Mouse (Mus musculus) forebrain, embryonic 13.5 days (tissue): ENCODE results near the gene Bard1. TPM values are rescaled to one million over a fixed set of nuclear protein-coding genes. Genes with fewer than 3 reads are reported as not detected.
A peak's percentile ranks its signal among the peaks of the same experiment; 100 is the strongest.

Experiments used
- ATAC-seq: fragments of 200-750 bp; cut with Nextera tagmentation; 2 replicates; pipeline ENCODE4 v1.8.0; 2017
- H3K27ac ChIP-seq: fragments of 300-500 bp; sonication (generic); 2 replicates; pipeline ENCODE4 v1.5.1; 2015; ENCODE audit warnings: inconsistent platforms, mild to moderate bottlenecking, moderate library complexity
- H3K27me3 ChIP-seq: fragments of 300-500 bp; sonication (generic); 2 replicates; pipeline ENCODE4 v1.6.1; 2015; ENCODE audit warnings: mild to moderate bottlenecking, inconsistent platforms
- H3K36me3 ChIP-seq: fragments of 300-500 bp; sonication (generic); 2 replicates; pipeline ENCODE4 v1.6.1; 2015; ENCODE audit warnings: mild to moderate bottlenecking, inconsistent platforms; ENCODE audit not compliant: poor library complexity, severe bottlenecking
- H3K4me1 ChIP-seq: fragments of 300-500 bp; sonication (generic); 2 replicates; pipeline ENCODE4 v1.6.1; 2015; ENCODE audit warnings: inconsistent platforms
- H3K4me2 ChIP-seq: fragments of 300-500 bp; sonication (generic); 2 replicates; pipeline ENCODE4 v1.6.1; 2015; ENCODE audit warnings: inconsistent platforms, mild to moderate bottlenecking, moderate library complexity
- H3K4me3 ChIP-seq: fragments of 300-500 bp; sonication (generic); 2 replicates; pipeline ENCODE4 v1.5.1; 2015; ENCODE audit warnings: mild to moderate bottlenecking, inconsistent platforms
- H3K9ac ChIP-seq: fragments of 300-500 bp; sonication (generic); 2 replicates; pipeline ENCODE4 v1.6.1; 2015; ENCODE audit warnings: mild to moderate bottlenecking, inconsistent platforms
- H3K9me3 ChIP-seq: fragments of 300-500 bp; sonication (generic); replicated peaks from 2 replicates; pipeline ENCODE4 v1.6.1; 2016; ENCODE audit warnings: inconsistent platforms
- WGBS: fragments of 180-500 bp; shearing (Covaris S2); methylation state at CpG from one replicate; pipeline ENCODE4 v1.1.7; 2015; 5-methylcytosine and 5-hydroxymethylcytosine counted together
- polyA plus RNA-seq: library from polyadenylated mRNA; unstranded; fragments of >200 nt; fragmentation: Nextera tagmentation; extraction: Ambion mirVana; gene quantifications from 2 replicates; pipeline ENCODE4 v1.2.1, GENCODE M21; 2015

Bard1 gene
- 2.5 and 2.6 TPM in 2 replicates for polyA plus RNA-seq

DNA sequence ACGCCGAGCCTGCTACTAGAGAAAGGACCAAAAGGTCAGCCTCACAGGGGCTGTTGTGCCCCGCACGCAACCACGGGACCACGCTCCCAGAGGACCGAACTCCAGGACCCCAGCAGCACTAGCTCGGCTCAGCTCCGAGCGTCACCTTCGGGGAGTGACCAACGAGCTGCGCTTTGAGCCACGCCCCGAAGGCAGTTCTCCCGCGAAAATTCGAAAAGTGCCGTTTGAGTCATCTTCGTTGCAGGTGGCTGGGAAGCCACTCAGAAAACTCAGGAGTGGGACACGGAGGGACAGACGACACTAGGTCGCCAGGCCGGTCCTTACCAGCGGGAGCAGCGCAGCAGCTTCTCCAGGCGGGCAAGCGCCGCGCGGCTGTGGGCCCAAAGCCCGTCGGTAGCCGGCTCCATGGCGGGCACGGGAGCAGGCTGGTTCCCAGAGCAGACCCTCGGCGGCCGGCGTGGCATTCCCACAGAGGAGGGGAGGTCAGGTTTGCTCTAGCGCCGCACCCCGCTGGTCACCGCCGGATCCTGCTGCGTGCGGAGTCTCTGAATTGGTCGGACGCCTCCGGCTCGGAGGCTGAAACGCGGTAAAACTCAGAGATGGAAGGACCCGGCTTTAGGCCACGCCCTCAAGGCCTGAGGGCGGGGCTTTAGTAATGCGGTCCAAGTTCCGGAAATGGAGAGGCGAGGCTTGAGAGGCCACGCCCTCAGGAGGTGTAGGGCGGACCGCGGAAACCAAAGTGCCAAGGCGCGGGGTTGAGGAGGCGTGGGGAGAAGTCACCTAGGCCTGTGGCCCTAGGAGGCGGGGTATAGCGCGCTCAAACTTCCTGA is at the start of gene Bard1:
Bard1 (minus strand) TSS at position 803 of the 830 bp plus-strand sequence.
- ATAC-seq: peak; percentile 94
- Histone ChIP-seq H3K27ac (peak within 1 kb of the TSS; percentile 51), H3K4me3 (peak within 1 kb of the TSS; percentile 79), H3K9ac (peak within 1 kb of the TSS; percentile 74), H3K36me3 (no peaks in the 10 kb centered on the region), H3K9me3 (no peaks in the 10 kb centered on the region), H3K4me2 (peak within 1 kb of the TSS; percentile 76), H3K4me1 (peaks cover 24% of the 10 kb centered on the region), H3K27me3 (no peaks in the 10 kb centered on the region)
- WGBS: under 1% methylated on average over 69 of the region's 69 CpGs

- Histone ChIP-seq H3K27ac (no peak overlapping the region), H3K27me3 (no peaks in the 10 kb centered on the region), H3K9me3 (no peaks in the 10 kb centered on the region), H3K4me1 (no peaks in the 10 kb centered on the region), H3K9ac (no peak overlapping the region), H3K4me2 (no peak overlapping the region), H3K36me3 (no peaks in the 10 kb centered on the region), H3K4me3 (no peak overlapping the region)
- whole genome bisulfite sequencing: 87% methylated on average over 4 of the region's 4 CpGs
- no peak for ATAC-seq
These were observed 24.2 kb upstream of the Bard1 start for GRCm38 (mm10) chr1:71127171-71127570.

- Histone ChIP-seq H3K27me3 (no peaks in the 10 kb centered on the region), H3K4me3 (no peak overlapping the region), H3K27ac (no peak overlapping the region), H3K4me1 (no peaks in the 10 kb centered on the region), H3K9ac (no peak overlapping the region), H3K36me3 (no peaks in the 10 kb centered on the region), H3K4me2 (no peak overlapping the region), H3K9me3 (no peaks in the 10 kb centered on the region)
- WGBS: 45% methylated on average over 2 of the region's 2 CpGs
- ATAC-seq: no peak
These were observed 15.6 kb upstream of the Bard1 start for GRCm38 (mm10) chr1:71118511-71118910.

DNA sequence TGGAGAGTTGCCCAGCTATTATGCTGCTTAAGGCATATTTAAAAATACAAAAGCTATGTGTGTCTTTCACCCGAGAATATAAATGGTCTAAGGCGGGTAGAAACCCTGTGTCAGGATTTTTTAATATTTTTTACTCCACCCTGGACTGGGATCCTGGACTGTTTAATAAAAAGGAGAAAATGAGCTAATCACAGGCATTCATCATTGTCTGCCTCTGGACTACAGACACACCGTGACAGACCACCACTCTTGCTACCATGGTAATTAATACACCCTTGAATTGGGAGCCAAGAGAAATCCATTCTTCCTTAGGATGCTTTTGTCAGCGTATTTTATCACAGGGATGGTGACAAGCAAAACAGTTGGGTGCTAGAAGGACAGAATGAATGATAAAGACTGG is 14.3 kb upstream of the Bard1 start:
- Histone ChIP-seq H3K9ac (no peak overlapping the region), H3K4me1 (no peaks in the 10 kb centered on the region), H3K9me3 (no peaks in the 10 kb centered on the region), H3K27me3 (no peaks in the 10 kb centered on the region), H3K4me2 (no peak overlapping the region), H3K36me3 (no peaks in the 10 kb centered on the region), H3K27ac (no peak overlapping the region), H3K4me3 (no peak overlapping the region)
- no peak for ATAC-seq
- WGBS: 41% methylated on average over 4 of the region's 4 CpGs

DNA sequence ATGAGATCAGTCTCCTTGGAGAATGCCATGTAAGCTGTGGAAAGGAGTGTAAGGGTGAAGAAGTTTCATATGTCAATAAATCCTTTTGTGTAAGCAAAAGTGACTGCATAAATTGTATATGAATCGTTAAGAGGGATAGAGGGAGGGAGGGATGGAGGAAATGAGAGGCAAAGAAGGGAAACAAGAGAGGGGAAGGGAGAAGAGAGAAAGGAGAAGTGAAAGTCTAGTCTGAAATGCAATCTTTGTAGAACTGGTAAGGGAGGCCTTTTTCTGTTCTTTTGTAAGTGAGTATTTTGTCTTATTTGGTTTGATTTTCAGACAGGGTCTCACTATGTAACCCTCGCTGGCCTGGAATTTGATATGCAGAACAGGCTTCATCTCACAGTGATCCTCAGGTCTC is 12.8 kb upstream of the Bard1 start:
- no peak overlapping the region for H3K4me3 ChIP-seq
- H3K9ac ChIP-seq: no peak overlapping the region
- no peak overlapping the region for H3K27ac ChIP-seq
- no peaks in the 10 kb centered on the region for H3K4me1 ChIP-seq
- H3K27me3 ChIP-seq: no peaks in the 10 kb centered on the region
- no peak for ATAC-seq
- H3K4me2 ChIP-seq: no peak overlapping the region
- 85% methylated on average over 2 of the region's 2 CpGs for WGBS
- no peaks in the 10 kb centered on the region for H3K36me3 ChIP-seq
- H3K9me3 ChIP-seq: no peaks in the 10 kb centered on the region

DNA sequence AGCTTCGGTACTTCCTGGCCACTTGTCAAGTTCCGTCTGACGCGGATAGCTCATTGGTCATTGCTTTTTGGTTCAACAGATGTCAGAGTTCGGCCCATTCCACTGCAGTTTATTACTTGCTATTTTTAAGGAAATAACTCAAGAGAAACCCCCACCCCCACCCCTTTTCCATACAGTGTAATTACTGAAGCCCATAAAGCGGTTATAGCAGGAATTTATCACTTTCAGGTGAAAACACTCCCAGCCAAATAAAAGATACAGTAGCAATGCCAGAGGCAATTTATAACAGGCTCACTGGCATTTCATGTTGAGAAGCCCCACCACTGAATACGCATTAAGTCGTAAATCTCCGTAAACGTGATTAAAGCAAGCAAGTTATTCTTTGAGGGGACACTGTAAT is 6.9 kb upstream of the Bard1 start:
- Histone ChIP-seq H3K9ac (no peak overlapping the region), H3K27me3 (no peaks in the 10 kb centered on the region), H3K4me1 (no peaks in the 10 kb centered on the region), H3K36me3 (no peaks in the 10 kb centered on the region), H3K4me3 (no peak overlapping the region), H3K9me3 (no peaks in the 10 kb centered on the region), H3K4me2 (no peak overlapping the region), H3K27ac (no peak overlapping the region)
- 90% methylated on average over 10 of the region's 10 CpGs for WGBS
- no peak for ATAC-seq

GRCm38 (mm10) chr1:71106127-71106526 is 3.2 kb upstream of the Bard1 start:
- Histone ChIP-seq H3K36me3 (no peaks in the 10 kb centered on the region), H3K27me3 (no peaks in the 10 kb centered on the region), H3K4me1 (peaks cover 6% of the 10 kb centered on the region; the same call in 1 of the 2 replicates), H3K4me3 (no peak overlapping the region), H3K9me3 (no peaks in the 10 kb centered on the region), H3K4me2 (no peak overlapping the region), H3K9ac (no peak overlapping the region), H3K27ac (no peak overlapping the region)
- WGBS: 91% methylated on average over 6 of the region's 6 CpGs
- no peak for ATAC-seq

GRCm38 (mm10) chr1:71105724-71106123 is 2.8 kb upstream of the Bard1 start:
- no peaks in the 10 kb centered on the region for H3K27me3 ChIP-seq
- no peak overlapping the region for H3K4me2 ChIP-seq
- H3K36me3 ChIP-seq: no peaks in the 10 kb centered on the region
- ATAC-seq: no peak
- 90% methylated on average over 8 of the region's 8 CpGs for WGBS
- peaks cover 10% of the 10 kb centered on the region; the same call in 1 of the 2 replicates for H3K4me1 ChIP-seq
- no peaks in the 10 kb centered on the region for H3K9me3 ChIP-seq
- no peak overlapping the region for H3K4me3 ChIP-seq
- H3K27ac ChIP-seq: no peak overlapping the region
- no peak overlapping the region for H3K9ac ChIP-seq

DNA sequence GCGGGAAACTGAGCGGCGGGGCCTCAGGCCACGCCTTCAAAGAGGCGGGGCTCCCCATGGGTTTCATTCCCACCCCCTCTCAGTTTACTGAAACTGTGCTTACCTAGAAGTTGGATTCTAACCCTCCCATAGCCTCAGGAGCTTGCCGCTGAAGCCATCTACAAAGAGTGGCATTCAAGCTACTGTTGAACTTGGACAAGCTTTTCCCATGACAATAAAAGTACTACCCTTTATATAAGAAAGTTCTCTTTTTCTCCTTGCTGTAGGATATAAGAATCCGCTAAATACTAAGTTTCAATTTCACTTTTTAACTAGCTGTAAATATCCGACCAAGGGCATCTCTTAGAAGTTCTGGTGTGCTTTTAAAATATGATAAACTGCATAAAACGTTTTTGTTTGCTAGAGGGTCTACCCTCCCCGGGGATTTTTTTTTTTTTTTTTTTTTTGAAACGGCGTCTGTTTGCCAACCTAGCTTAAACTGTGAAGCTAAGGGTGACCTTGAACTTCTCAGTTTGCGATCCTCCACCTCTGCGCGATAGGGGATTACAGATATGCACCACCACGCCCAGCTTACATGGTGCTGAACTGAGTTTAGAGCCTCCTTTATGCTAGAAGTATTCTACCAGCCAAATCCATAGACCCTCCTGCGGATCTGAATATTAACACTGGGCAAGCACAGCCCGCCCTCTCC is 373 bp upstream of the Bard1 start:
- WGBS: 28% methylated on average over 18 of the region's 18 CpGs
- H3K4me3 ChIP-seq: peak overlapping the region; percentile 79
- ATAC-seq: no peak
- H3K9me3 ChIP-seq: no peaks in the 10 kb centered on the region
- H3K9ac ChIP-seq: peak overlapping the region; percentile 74
- H3K4me2 ChIP-seq: peak overlapping the region; percentile 76
- H3K27ac ChIP-seq: peak overlapping the region; percentile 51
- H3K4me1 ChIP-seq: peaks cover 24% of the 10 kb centered on the region
- no peaks in the 10 kb centered on the region for H3K27me3 ChIP-seq
- H3K36me3 ChIP-seq: no peaks in the 10 kb centered on the region

DNA sequence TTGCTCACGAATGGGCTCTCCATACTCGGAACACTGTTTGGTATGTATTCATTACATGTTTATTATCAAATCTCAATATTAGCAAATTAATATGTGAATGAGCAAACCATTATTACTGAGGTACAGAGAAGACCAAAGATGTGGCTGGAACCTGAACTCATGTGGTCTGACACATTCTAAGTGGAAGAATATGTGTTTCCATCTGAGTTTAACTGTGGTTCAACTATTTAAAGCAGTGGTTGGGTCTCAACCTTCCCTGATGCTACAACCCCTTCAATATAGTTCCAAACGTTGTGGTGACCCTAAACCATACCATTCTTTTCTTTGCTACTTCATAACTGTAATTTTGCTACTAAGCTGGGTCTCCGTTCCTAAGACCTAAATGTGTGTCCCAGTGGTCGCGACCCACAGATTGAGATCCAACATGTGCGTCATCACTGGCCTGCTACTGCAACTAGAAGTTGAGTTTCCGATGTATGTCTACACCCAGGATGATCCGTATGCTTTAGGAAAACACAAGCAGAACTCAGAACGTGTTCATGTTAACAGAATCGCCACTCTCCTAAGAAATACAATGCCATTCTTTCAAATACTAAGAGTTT is 1.5 kb downstream of the Bard1 start:
- Histone ChIP-seq H3K4me3 (peak overlapping the region; percentile 79), H3K4me2 (peak overlapping the region; percentile 51), H3K36me3 (no peaks in the 10 kb centered on the region), H3K9ac (no peak overlapping the region), H3K27ac (no peak overlapping the region), H3K4me1 (peaks cover 24% of the 10 kb centered on the region), H3K27me3 (no peaks in the 10 kb centered on the region), H3K9me3 (no peaks in the 10 kb centered on the region)
- 58% methylated on average over 11 of the region's 11 CpGs for WGBS
- no peak for ATAC-seq

- H3K36me3 ChIP-seq: no peaks in the 10 kb centered on the region
- no peaks in the 10 kb centered on the region for H3K9me3 ChIP-seq
- no peak overlapping the region for H3K9ac ChIP-seq
- WGBS: 78% methylated on average over 5 of the region's 5 CpGs
- H3K4me3 ChIP-seq: peak overlapping the region; percentile 79; the same call in 1 of the 2 replicates
- ATAC-seq: no peak
- peak overlapping the region; percentile 51 for H3K4me2 ChIP-seq
- no peak overlapping the region for H3K27ac ChIP-seq
- H3K27me3 ChIP-seq: no peaks in the 10 kb centered on the region
- H3K4me1 ChIP-seq: peaks cover 24% of the 10 kb centered on the region
These were observed 2.2 kb downstream of the Bard1 start for GRCm38 (mm10) chr1:71100591-71101368.
